ENCODE assay signal across 9 mouse cellular contexts in the genomic region with DNA sequence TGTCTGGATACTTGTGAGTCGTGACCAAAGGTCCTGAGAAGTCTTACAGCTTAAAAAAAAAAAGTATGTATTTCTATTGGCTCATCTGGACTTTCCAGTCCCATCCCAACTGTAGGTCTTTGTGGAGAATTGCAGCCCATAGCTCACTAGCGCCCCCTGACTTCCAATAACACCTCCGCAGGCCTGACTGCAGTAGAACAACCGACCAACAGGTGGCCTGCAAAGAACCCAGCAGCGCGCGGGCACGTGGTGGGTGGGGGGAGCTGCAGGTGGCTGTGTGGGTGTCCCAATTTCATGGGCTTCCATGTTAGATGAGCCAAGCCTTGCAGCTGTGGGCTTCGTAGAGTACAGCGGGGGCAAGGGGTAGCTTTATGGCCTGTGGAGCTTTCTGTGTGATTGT.
A peak's percentile ranks its signal among the peaks of the same experiment; 100 is the strongest.
DNase-seq lines count a peak whose midpoint lies in the region; ATAC-seq and TF ChIP-seq lines count a peak whose summit lies in the region.
"Had no signal": no experiment of that assay in that cellular context is flagged by ENCODE, and none has a peak within 500 bp of the region (broad histone marks: within the 10 kb centered on the region; RNA-seq: fewer than 3 reads in every experiment).

No protein-coding gene starts in this region.

- TF ChIP-seq POLR2A in brain, embryonic 14.5 days (IDR thresholded peaks at IDR 0.05; ENCODE audit: borderline replicate concordance, extremely low read depth, insufficient read depth, insufficient read length, poor library complexity, severe bottlenecking): no peak

- H3K4me2 ChIP-seq in lung, embryonic 14.5 days: no peak overlapping the region
- no peak overlapping the region for H3K4me2 ChIP-seq in hindbrain, embryonic 13.5 days
- H3K4me2 ChIP-seq: heart, embryonic 15.5 days had no signal

- no peak overlapping the region for H3K9ac ChIP-seq in lung, embryonic 14.5 days
- H3K9ac ChIP-seq in hindbrain, embryonic 13.5 days: no peak overlapping the region
- H3K9ac ChIP-seq: heart, embryonic 15.5 days had no signal

- no peaks in the 10 kb centered on the region for H3K9me3 ChIP-seq in lung, embryonic 14.5 days (ENCODE audit: low read depth, low read length)
- H3K9me3 ChIP-seq in hindbrain, embryonic 13.5 days: no peaks in the 10 kb centered on the region
- H3K9me3 ChIP-seq: heart, embryonic 15.5 days had no signal

- H3K4me3 ChIP-seq in lung, embryonic 14.5 days (ENCODE audit: low read depth, low read length): no peak overlapping the region
- no peak overlapping the region for H3K4me3 ChIP-seq in hindbrain, embryonic 13.5 days
- H3K4me3 ChIP-seq: heart, embryonic 15.5 days had no signal

- no peaks in the 10 kb centered on the region for H3K27me3 ChIP-seq in lung, embryonic 14.5 days (ENCODE audit: insufficient read depth, low read length)
- H3K27me3 ChIP-seq in hindbrain, embryonic 13.5 days: 0 out of 2 replicates have a peak, but pooled peaks cover 15% of the 10 kb centered on the region
- H3K27me3 ChIP-seq: heart, embryonic 15.5 days had no signal

- no peaks in the 10 kb centered on the region for H3K36me3 ChIP-seq in lung, embryonic 14.5 days (ENCODE audit: insufficient read depth)
- no peaks in the 10 kb centered on the region for H3K36me3 ChIP-seq in hindbrain, embryonic 13.5 days
- H3K36me3 ChIP-seq: heart, embryonic 15.5 days had no signal

- DNase-seq in 3T3-L1 (ENCODE audit: low read depth, low spot score): peak; percentile 85
- peak; percentile 43 for DNase-seq in brain, embryonic 14.5 days (ENCODE audit: low read depth)
- peak; percentile 67 for DNase-seq in gastrocnemius, postnatal 14 days
- DNase-seq in kidney, postnatal 25 days: peak; percentile 64 to 79
- DNase-seq in lung, embryonic 14.5 days: peak; percentile 79
- DNase-seq in right cerebral cortex, postnatal 25 days: peak; percentile 24

- ATAC-seq in CD4-positive, CD25-positive, alpha-beta regulatory T cell, adult 4 months: peak; percentile 84
- peak; percentile 12 for ATAC-seq in lung, embryonic 14.5 days (ENCODE audit: insufficient read depth)
- no peak for ATAC-seq in hindbrain, embryonic 13.5 days (ENCODE audit: low FRiP score)

- H3K27ac ChIP-seq in lung, embryonic 14.5 days (ENCODE audit: low read depth): no peak overlapping the region
- H3K27ac ChIP-seq in hindbrain, embryonic 13.5 days: no peak overlapping the region
- H3K27ac ChIP-seq: heart, embryonic 15.5 days had no signal

- 13% methylated on average over 10 of the region's 10 CpGs for WGBS in lung, embryonic 14.5 days
- 13% methylated on average over 10 of the region's 10 CpGs for WGBS in hindbrain, embryonic 13.5 days

- intact Hi-C loops in gastrocnemius, postnatal 14 days (cut with DNase I; ENCODE audit: low total_unique reads): loop anchor here (5.0 kb wide), 1 partner anchor 160 kb away; no protein-coding TSS in a partner anchor

- H3K4me1 ChIP-seq in lung, embryonic 14.5 days (ENCODE audit: insufficient read depth): 0 out of 2 replicates have a peak, but pooled peaks cover 4% of the 10 kb centered on the region
- peaks cover 9% of the 10 kb centered on the region; the same call in 1 of the 2 replicates for H3K4me1 ChIP-seq in hindbrain, embryonic 13.5 days (replicated peaks)

- TF ChIP-seq CTCF in brain, embryonic 14.5 days (IDR thresholded peaks at IDR 0.05; ENCODE audit: borderline replicate concordance, extremely low read depth, insufficient read depth, insufficient read length): peak; percentile 72
- peak; percentile 97 for TF ChIP-seq CTCF in lung, embryonic 14.5 days (IDR thresholded peaks at IDR 0.05; ENCODE audit: low read depth)

Comparison
In these comparisons a context has a peak if more than half of its experiments do, and no peak if none do; other contexts are left out.
1. DNase-seq: peak in every context shown above with its lines; median percentile 85 in 3T3-L1; 79 in lung, embryonic 14.5 days; 72 in kidney, postnatal 25 days; 67 in gastrocnemius, postnatal 14 days; 43 in brain, embryonic 14.5 days; 24 in right cerebral cortex, postnatal 25 days.